Mouse (Mus musculus): ENCODE data around the gene Cerk.
"Not testable (repeated sequence)": the region's sequence is repeated elsewhere in the genome, so short reads cannot be mapped to it uniquely, and the experiment has no call there.

Cerk gene

GRCm38 (mm10) chr15:86113342-86113710, 72.6 kb downstream of the Cerk start:
- DNase-seq (ENCODE audit: low read depth), result no peak

GRCm38 (mm10) chr15:86112707-86113341, 73.1 kb downstream of the Cerk start:
- no peak for DNase-seq (ENCODE audit: low read depth)

GRCm38 (mm10) chr15:86110361-86111103, 75.4 kb downstream of the Cerk start:
- no peak for DNase-seq (ENCODE audit: low read depth)

- no peak for DNase-seq (ENCODE audit: low read depth)
Measured at GRCm38 (mm10) chr15:86109650-86110211, 76.2 kb downstream of the Cerk start.

- DNase-seq (ENCODE audit: low read depth), result no peak
Measured at GRCm38 (mm10) chr15:86109245-86109644, 76.7 kb downstream of the Cerk start.

GRCm38 (mm10) chr15:86107831-86108471, 78.0 kb downstream of the Cerk start:
- no peak for DNase-seq (ENCODE audit: low read depth)

- DNase-seq (ENCODE audit: low read depth), result no peak
Measured at GRCm38 (mm10) chr15:86105751-86106150, 80.2 kb downstream of the Cerk start.

- DNase-seq (ENCODE audit: low read depth), result no peak
Measured at GRCm38 (mm10) chr15:86105345-86105697, 80.6 kb downstream of the Cerk start.

- DNase-seq (ENCODE audit: low read depth), result no peak
Measured at GRCm38 (mm10) chr15:86104401-86105344, 81.3 kb downstream of the Cerk start.

GRCm38 (mm10) chr15:86102308-86102707, 83.6 kb downstream of the Cerk start:
- no peak for DNase-seq (ENCODE audit: low read depth)

GRCm38 (mm10) chr15:86101585-86101984, 84.4 kb downstream of the Cerk start:
- DNase-seq (ENCODE audit: low read depth), result no peak

- DNase-seq (ENCODE audit: low read depth), result no peak
Measured at GRCm38 (mm10) chr15:86097871-86098270, 88.1 kb downstream of the Cerk start.

- not testable (repeated sequence) for DNase-seq (ENCODE audit: low read depth)
Measured at GRCm38 (mm10) chr15:86096604-86097020, 89.3 kb downstream of the Cerk start.

- no peak for DNase-seq (ENCODE audit: low read depth)
Measured at GRCm38 (mm10) chr15:86095722-86096603, 90.0 kb downstream of the Cerk start.

- DNase-seq (ENCODE audit: low read depth), result no peak
Measured at GRCm38 (mm10) chr15:86094324-86095121, 91.4 kb downstream of the Cerk start.

GRCm38 (mm10) chr15:86093236-86093635, 92.7 kb downstream of the Cerk start:
- DNase-seq (ENCODE audit: low read depth), result no peak

GRCm38 (mm10) chr15:86091998-86092670, 93.8 kb downstream of the Cerk start:
- DNase-seq (ENCODE audit: low read depth), result no peak

GRCm38 (mm10) chr15:86091201-86091997, 94.5 kb downstream of the Cerk start:
- DNase-seq (ENCODE audit: low read depth), result no peak

- no peak for DNase-seq (ENCODE audit: low read depth)
Measured at GRCm38 (mm10) chr15:86090578-86090977, 95.4 kb downstream of the Cerk start.

Measured in fibroblast of lung, adult 2 months (primary cell).